8 mouse cellular contexts compared by ENCODE assay signal in the genomic region with DNA sequence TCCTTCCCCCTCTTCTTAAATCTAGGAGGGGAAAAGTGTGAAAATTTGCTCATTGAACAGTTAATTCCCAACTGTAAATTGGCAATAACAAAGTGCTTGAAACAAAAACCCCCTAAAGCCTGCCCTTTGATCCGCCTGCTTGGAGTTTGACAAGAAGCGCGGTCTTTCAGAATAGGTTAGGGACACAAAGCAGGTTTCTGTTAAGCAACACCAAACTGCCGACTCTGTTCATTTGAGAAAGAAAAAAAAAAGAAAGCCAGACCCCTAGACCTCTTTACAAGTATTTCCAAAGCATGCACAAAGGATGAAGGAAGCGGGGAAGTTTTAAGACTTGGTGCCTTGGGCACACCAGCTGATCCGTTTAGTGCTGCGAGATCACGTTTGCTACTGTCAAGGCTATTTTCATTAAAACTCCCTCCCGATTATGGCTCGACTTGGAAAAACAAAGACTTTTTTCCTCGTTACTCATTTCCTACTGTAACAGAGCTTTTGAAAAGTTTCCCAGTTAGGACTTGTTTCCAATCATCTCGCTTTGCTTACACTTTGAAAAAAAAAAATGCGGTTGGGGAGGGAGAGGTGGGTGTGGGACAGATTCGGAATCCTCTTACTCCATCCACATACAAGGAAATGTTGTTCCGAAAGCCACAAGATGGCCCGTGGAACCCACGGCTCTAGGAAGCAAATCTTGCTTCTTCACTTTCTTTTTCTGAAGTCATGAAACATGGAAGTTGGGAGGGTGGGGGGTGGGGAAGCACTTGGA. TPM values are rescaled to one million over a fixed set of nuclear protein-coding genes. Genes with fewer than 3 reads are reported as not detected.
DNase-seq lines count a peak whose midpoint lies in the region; ATAC-seq and TF ChIP-seq lines count a peak whose summit lies in the region.

No protein-coding gene starts in this region.

- peaks cover 7% of the 10 kb centered on the region; the same call in 1 of the 2 replicates for H3K4me1 ChIP-seq in lung, adult 2 months (ENCODE audit: control insufficient read depth, insufficient read depth, low read length)
- H3K4me1 ChIP-seq in forebrain, embryonic 11.5 days (replicated peaks; ENCODE audit: control insufficient read depth, insufficient read depth, low read length) = 0 out of 2 replicates have a peak, but pooled peaks cover 2% of the 10 kb centered on the region
- H3K4me1 ChIP-seq in intestine, embryonic 15.5 days (replicated peaks) = peaks cover 10% of the 10 kb centered on the region
- peaks cover 59% of the 10 kb centered on the region for H3K4me1 ChIP-seq in midbrain, embryonic 10.5 days

- peak; percentile 17 for DNase-seq in lung, adult 2 months
- no peak for DNase-seq in lung, postnatal 25 days (ENCODE audit: low spot score)
- DNase-seq in forebrain, embryonic 11.5 days (ENCODE audit: low spot score) = peak; percentile 61
- peak; percentile 35 for DNase-seq in midbrain, embryonic 10.5 days (ENCODE audit: low spot score)
- DNase-seq in cerebellum, adult 8-10 months = no peak
- DNase-seq in gastrocnemius, postnatal 25 days = no peak
- no peak for DNase-seq in left cerebral cortex, postnatal 10 days (ENCODE audit: extremely low spot score in 1 of 2, low spot score in 2 of 2)

- TF ChIP-seq POLR2A in lung, adult 2 months (IDR thresholded peaks at IDR 0.05; ENCODE audit: borderline replicate concordance, extremely low read depth, low read depth, low read length) = no peak

- H3K9ac ChIP-seq in forebrain, embryonic 11.5 days (ENCODE audit: low read length) = peak overlapping the region; percentile 87; the same call in 1 of the 2 replicates
- H3K9ac ChIP-seq in intestine, embryonic 15.5 days = peak overlapping the region; percentile 92

- H3K27me3 ChIP-seq in forebrain, embryonic 11.5 days (ENCODE audit: control insufficient read depth, insufficient read depth, low read length) = no peaks in the 10 kb centered on the region; the same call in 1 of the 2 replicates
- no peaks in the 10 kb centered on the region for H3K27me3 ChIP-seq in intestine, embryonic 15.5 days (replicated peaks)
- no peaks in the 10 kb centered on the region for H3K27me3 ChIP-seq in midbrain, embryonic 10.5 days (ENCODE audit: low read depth, poor library complexity, severe bottlenecking)

- WGBS in lung, adult 2 months = 1% methylated on average over 17 of the region's 17 CpGs
- WGBS in forebrain, embryonic 11.5 days = under 1% methylated on average over 17 of the region's 17 CpGs
- WGBS in intestine, embryonic 15.5 days = under 1% methylated on average over 17 of the region's 17 CpGs
- WGBS in midbrain, embryonic 10.5 days = under 1% methylated on average over 17 of the region's 17 CpGs

- H3K9me3 ChIP-seq in forebrain, embryonic 11.5 days (ENCODE audit: control insufficient read depth, low read length) = no peaks in the 10 kb centered on the region
- no peaks in the 10 kb centered on the region for H3K9me3 ChIP-seq in intestine, embryonic 15.5 days
- H3K9me3 ChIP-seq in midbrain, embryonic 10.5 days (replicated peaks) = no peaks in the 10 kb centered on the region

- TF ChIP-seq CTCF in lung, adult 2 months (IDR thresholded peaks at IDR 0.05; ENCODE audit: insufficient read depth, low read length) = no peak

- peaks cover 4% of the 10 kb centered on the region; the same call in 1 of the 2 replicates for H3K36me3 ChIP-seq in forebrain, embryonic 11.5 days (ENCODE audit: control insufficient read depth, insufficient read depth, low read length)
- peaks cover 12% of the 10 kb centered on the region for H3K36me3 ChIP-seq in intestine, embryonic 15.5 days
- peaks cover 35% of the 10 kb centered on the region for H3K36me3 ChIP-seq in midbrain, embryonic 10.5 days

- H3K27ac ChIP-seq in forebrain, embryonic 11.5 days (ENCODE audit: low read depth, low read length) = peak overlapping the region; percentile 92
- H3K27ac ChIP-seq in intestine, embryonic 15.5 days = peak overlapping the region; percentile 99
- peak overlapping the region; percentile 97 for H3K27ac ChIP-seq in midbrain, embryonic 10.5 days (replicated peaks)

- ATAC-seq in forebrain, embryonic 11.5 days (replicated peaks; ENCODE audit: low FRiP score) = no peak
- no peak for ATAC-seq in intestine, embryonic 15.5 days

- peak overlapping the region; percentile 64 for H3K4me2 ChIP-seq in forebrain, embryonic 11.5 days (ENCODE audit: low read depth, low read length, severe bottlenecking)
- H3K4me2 ChIP-seq in intestine, embryonic 15.5 days (replicated peaks) = peak overlapping the region; percentile 99

- intact Hi-C loops in left cerebral cortex, postnatal 10 days (cut with DNase I) = no loop called here

- H3K4me3 ChIP-seq in lung, adult 2 months (replicated peaks; ENCODE audit: extremely low read depth, low read depth, low read length) = peak overlapping the region; percentile 86
- peak overlapping the region; percentile 49 for H3K4me3 ChIP-seq in forebrain, embryonic 11.5 days (ENCODE audit: low read depth, low read length)
- peak overlapping the region; percentile 76 for H3K4me3 ChIP-seq in intestine, embryonic 15.5 days (replicated peaks)
- H3K4me3 ChIP-seq in midbrain, embryonic 10.5 days = peak overlapping the region; percentile 84

RNA-seq across cellular contexts. Expression of gene Tgif1, which starts 5.4 kb away (rescaled TPM):
- 14.1 and 25.2 TPM in 2 replicates for polyA plus RNA-seq in lung, adult 2 months (2012; rRNA removed)
- polyA plus RNA-seq in forebrain, embryonic 11.5 days (2014; fragmentation: Nextera tagmentation; extraction: Ambion mirVana) = 60.7 and 63.5 TPM in 2 replicates
- 46.9 and 56.5 TPM in 2 replicates for polyA plus RNA-seq in intestine, embryonic 15.5 days (2015; fragmentation: Nextera tagmentation; extraction: Ambion mirVana)
- 72.9 and 73.6 TPM in 2 replicates for polyA plus RNA-seq in midbrain, embryonic 10.5 days (2016; fragmentation: Nextera tagmentation; extraction: Ambion mirVana)
- total RNA-seq in gastrocnemius, postnatal 25 days (2021) = 1 to 10 TPM; 3.8 to 4.4 TPM
- total RNA-seq in left cerebral cortex, postnatal 10 days (2021) = 1 to 10 TPM; 2.2 to 2.6 TPM

Comparison
In these comparisons a context has a peak if more than half of its experiments do, and no peak if none do; other contexts are left out.
1. DNase-seq: peak in lung, adult 2 months (single experiment), forebrain, embryonic 11.5 days (single experiment) and midbrain, embryonic 10.5 days (single experiment); none in lung, postnatal 25 days (single experiment), cerebellum, adult 8-10 months (single experiment), gastrocnemius, postnatal 25 days (single experiment) and left cerebral cortex, postnatal 10 days (0 of 2).
2. Peak in every context shown above with its lines, with median percentiles within 50 percentile points of each other: H3K4me3 ChIP-seq and H3K27ac ChIP-seq.